Mouse (Mus musculus) kidney, embryonic 15.5 days (tissue): ENCODE measurements at regions not wholly inside any gene's neighbourhood (a gene's known extent, or its start where the extent isn't known, plus 50 kb on each side); places are given as distances from the start of the nearest gene placed in this dataset.

Experiments
- ATAC-seq: fragments of 200-750 bp; cut with Nextera tagmentation; replicated peaks from 2 replicates; pipeline ENCODE4 v1.8.0; 2017; ENCODE audit warnings: moderate TSS enrichment; ENCODE audit not compliant: low FRiP score
- H3K27ac ChIP-seq: fragments of 300-500 bp; sonication (generic); 2 replicates; pipeline ENCODE4 v1.5.1; 2015; ENCODE audit warnings: mild to moderate bottlenecking, inconsistent platforms
- H3K27me3 ChIP-seq: fragments of 300-500 bp; sonication (generic); 2 replicates; pipeline ENCODE4 v1.6.1; 2015; ENCODE audit warnings: inconsistent platforms
- H3K36me3 ChIP-seq: fragments of 300-500 bp; sonication (generic); 2 replicates; pipeline ENCODE4 v1.6.1; 2015; ENCODE audit warnings: inconsistent platforms
- H3K4me1 ChIP-seq: fragments of 300-500 bp; sonication (generic); 2 replicates; pipeline ENCODE4 v1.6.1; 2015; ENCODE audit warnings: inconsistent platforms
- H3K4me2 ChIP-seq: fragments of 300-500 bp; sonication (generic); 2 replicates; pipeline ENCODE4 v1.6.1; 2015; ENCODE audit warnings: moderate library complexity, mild to moderate bottlenecking, inconsistent platforms
- H3K4me3 ChIP-seq: fragments of 300-500 bp; sonication (generic); replicated peaks from 2 replicates; pipeline ENCODE4 v1.5.1; 2015; ENCODE audit warnings: mild to moderate bottlenecking, inconsistent platforms
- H3K9ac ChIP-seq: fragments of 300-500 bp; sonication (generic); 2 replicates; pipeline ENCODE4 v1.6.1; 2015; ENCODE audit warnings: mild to moderate bottlenecking, inconsistent platforms
- H3K9me3 ChIP-seq: fragments of 300-500 bp; sonication (generic); replicated peaks from 2 replicates; pipeline ENCODE4 v1.6.1; 2016; ENCODE audit warnings: inconsistent platforms
- WGBS: fragments of 180-500 bp; shearing (Covaris S2); methylation state at CpG from one replicate; pipeline ENCODE4 v1.1.7; 2015; ENCODE audit warnings: mixed read lengths; 5-methylcytosine and 5-hydroxymethylcytosine counted together

GRCm38 (mm10) chr19:14225061-14225696 is 311.8 kb downstream of the Olfr1505 start:
- H3K4me3 ChIP-seq, result no peak overlapping the region
- WGBS, result 75% methylated on average over 6 of the region's 6 CpGs
- no peaks in the 10 kb centered on the region for H3K9me3 ChIP-seq
- H3K9ac ChIP-seq, result no peak overlapping the region
- H3K27ac ChIP-seq, result no peak overlapping the region
- no peaks in the 10 kb centered on the region for H3K27me3 ChIP-seq
- no peak overlapping the region for H3K4me2 ChIP-seq
- no peak for ATAC-seq
- H3K36me3 ChIP-seq, result no peaks in the 10 kb centered on the region
- H3K4me1 ChIP-seq, result no peaks in the 10 kb centered on the region

GRCm38 (mm10) chr19:14225787-14226186 is 312.5 kb downstream of the Olfr1505 start:
- Histone ChIP-seq H3K27me3 (no peaks in the 10 kb centered on the region), H3K4me2 (no peak overlapping the region), H3K9ac (no peak overlapping the region), H3K36me3 (no peaks in the 10 kb centered on the region), H3K4me3 (no peak overlapping the region), H3K9me3 (no peaks in the 10 kb centered on the region), H3K27ac (no peak overlapping the region), H3K4me1 (no peaks in the 10 kb centered on the region)
- ATAC-seq, result no peak
- 48% methylated on average over 4 of the region's 4 CpGs for WGBS

GRCm38 (mm10) chr19:14226521-14226920 is 313.2 kb downstream of the Olfr1505 start:
- H3K9ac ChIP-seq, result no peak overlapping the region
- H3K27me3 ChIP-seq, result no peaks in the 10 kb centered on the region
- no peak overlapping the region for H3K27ac ChIP-seq
- no peaks in the 10 kb centered on the region for H3K4me1 ChIP-seq
- no peaks in the 10 kb centered on the region for H3K36me3 ChIP-seq
- no peaks in the 10 kb centered on the region for H3K9me3 ChIP-seq
- H3K4me3 ChIP-seq, result no peak overlapping the region
- ATAC-seq, result no peak
- H3K4me2 ChIP-seq, result no peak overlapping the region

- WGBS, result 52% methylated on average over 5 of the region's 5 CpGs
- Histone ChIP-seq H3K9ac (no peak overlapping the region), H3K27me3 (no peaks in the 10 kb centered on the region), H3K36me3 (no peaks in the 10 kb centered on the region), H3K9me3 (no peaks in the 10 kb centered on the region), H3K4me2 (no peak overlapping the region), H3K27ac (no peak overlapping the region), H3K4me3 (no peak overlapping the region), H3K4me1 (peaks cover 23% of the 10 kb centered on the region)
- no peak for ATAC-seq
These were observed 330.2 kb downstream of the Olfr1505 start for GRCm38 (mm10) chr19:14243565-14243964.

GRCm38 (mm10) chr19:14246973-14247614 is 333.8 kb downstream of the Olfr1505 start:
- Histone ChIP-seq H3K4me3 (no peak overlapping the region), H3K4me1 (peaks cover 1% of the 10 kb centered on the region; the same call in 1 of the 2 replicates), H3K9ac (no peak overlapping the region), H3K9me3 (no peaks in the 10 kb centered on the region), H3K27ac (no peak overlapping the region), H3K36me3 (no peaks in the 10 kb centered on the region), H3K27me3 (no peaks in the 10 kb centered on the region), H3K4me2 (no peak overlapping the region)
- ATAC-seq, result no peak
- WGBS, result 76% methylated on average over 6 of the region's 6 CpGs

GRCm38 (mm10) chr19:14247979-14248378 is 334.6 kb downstream of the Olfr1505 start:
- no peaks in the 10 kb centered on the region for H3K4me1 ChIP-seq
- no peaks in the 10 kb centered on the region for H3K9me3 ChIP-seq
- no peaks in the 10 kb centered on the region for H3K27me3 ChIP-seq
- no peak overlapping the region for H3K27ac ChIP-seq
- no peak overlapping the region for H3K4me2 ChIP-seq
- no peak overlapping the region for H3K9ac ChIP-seq
- ATAC-seq, result no peak
- H3K36me3 ChIP-seq, result no peaks in the 10 kb centered on the region
- H3K4me3 ChIP-seq, result no peak overlapping the region
- 37% methylated on average over 1 of the region's 1 CpGs for WGBS

GRCm38 (mm10) chr19:14258621-14259051 is 339.2 kb downstream of the Tle4 start:
- H3K9me3 ChIP-seq, result no peaks in the 10 kb centered on the region
- H3K36me3 ChIP-seq, result no peaks in the 10 kb centered on the region
- no peak overlapping the region for H3K4me3 ChIP-seq
- H3K9ac ChIP-seq, result no peak overlapping the region
- H3K27me3 ChIP-seq, result no peaks in the 10 kb centered on the region
- WGBS, result 49% methylated on average over 5 of the region's 5 CpGs
- no peak overlapping the region for H3K27ac ChIP-seq
- H3K4me1 ChIP-seq, result no peaks in the 10 kb centered on the region
- ATAC-seq, result no peak
- no peak overlapping the region for H3K4me2 ChIP-seq

- H3K9ac ChIP-seq, result no peak overlapping the region
- WGBS, result 33% methylated on average over 2 of the region's 2 CpGs
- H3K27me3 ChIP-seq, result no peaks in the 10 kb centered on the region
- H3K4me1 ChIP-seq, result no peaks in the 10 kb centered on the region
- ATAC-seq, result no peak
- no peak overlapping the region for H3K4me3 ChIP-seq
- no peak overlapping the region for H3K4me2 ChIP-seq
- no peaks in the 10 kb centered on the region for H3K9me3 ChIP-seq
- no peaks in the 10 kb centered on the region for H3K36me3 ChIP-seq
- H3K27ac ChIP-seq, result no peak overlapping the region
These were observed 338.6 kb downstream of the Tle4 start for GRCm38 (mm10) chr19:14259223-14259622.

GRCm38 (mm10) chr19:14289331-14289737 is 308.5 kb downstream of the Tle4 start:
- WGBS, result 26% methylated on average over 1 of the region's 1 CpGs
- Histone ChIP-seq H3K4me1 (0 out of 2 replicates have a peak, but pooled peaks cover 7% of the 10 kb centered on the region), H3K9me3 (no peaks in the 10 kb centered on the region), H3K4me3 (no peak overlapping the region), H3K36me3 (no peaks in the 10 kb centered on the region), H3K27me3 (no peaks in the 10 kb centered on the region), H3K9ac (no peak overlapping the region), H3K27ac (no peak overlapping the region), H3K4me2 (no peak overlapping the region)
- 0 out of 2 replicates have a peak, but pooled peaks have one; percentile 43 for ATAC-seq

GRCm38 (mm10) chr19:14290911-14291310 is 306.9 kb downstream of the Tle4 start:
- Histone ChIP-seq H3K36me3 (no peaks in the 10 kb centered on the region), H3K4me3 (no peak overlapping the region), H3K4me2 (no peak overlapping the region), H3K9ac (no peak overlapping the region), H3K27ac (no peak overlapping the region), H3K9me3 (no peaks in the 10 kb centered on the region), H3K4me1 (0 out of 2 replicates have a peak, but pooled peaks cover 7% of the 10 kb centered on the region), H3K27me3 (no peaks in the 10 kb centered on the region)
- 0 out of 2 replicates have a peak, but pooled peaks have one; percentile 25 for ATAC-seq
- WGBS, result 82% methylated on average over 6 of the region's 6 CpGs

GRCm38 (mm10) chr19:14293172-14293571 is 304.7 kb downstream of the Tle4 start:
- ATAC-seq, result no peak
- Histone ChIP-seq H3K4me1 (0 out of 2 replicates have a peak, but pooled peaks cover 7% of the 10 kb centered on the region), H3K4me2 (no peak overlapping the region), H3K9me3 (no peaks in the 10 kb centered on the region), H3K4me3 (no peak overlapping the region), H3K9ac (no peak overlapping the region), H3K27me3 (no peaks in the 10 kb centered on the region), H3K36me3 (no peaks in the 10 kb centered on the region), H3K27ac (no peak overlapping the region)
- 49% methylated on average over 3 of the region's 3 CpGs for WGBS

GRCm38 (mm10) chr19:14301176-14301943 is 296.5 kb downstream of the Tle4 start:
- no peak for ATAC-seq
- H3K36me3 ChIP-seq, result no peaks in the 10 kb centered on the region
- H3K27me3 ChIP-seq, result no peaks in the 10 kb centered on the region
- no peak overlapping the region for H3K9ac ChIP-seq
- no peak overlapping the region for H3K27ac ChIP-seq
- no peak overlapping the region for H3K4me3 ChIP-seq
- no peaks in the 10 kb centered on the region for H3K4me1 ChIP-seq
- no peaks in the 10 kb centered on the region for H3K9me3 ChIP-seq
- no peak overlapping the region for H3K4me2 ChIP-seq
- 84% methylated on average over 6 of the region's 6 CpGs for WGBS
